9 mouse cellular contexts compared by ENCODE assay signal in genomic region chr13:34287601-34288083, GRCm38 (mm10). TPM values are rescaled to one million over a fixed set of nuclear protein-coding genes. Genes with fewer than 3 reads are reported as not detected.
DNase-seq lines count a peak whose midpoint lies in the region; ATAC-seq and TF ChIP-seq lines count a peak whose summit lies in the region.
"Had no signal": no experiment of that assay in that cellular context is flagged by ENCODE, and none has a peak within 500 bp of the region (broad histone marks: within the 10 kb centered on the region; RNA-seq: fewer than 3 reads in every experiment).

No protein-coding gene starts in this region.

- ATAC-seq in lung, embryonic 14.5 days (ENCODE audit: insufficient read depth) = no peak
- ATAC-seq in forebrain, embryonic 11.5 days (replicated peaks; ENCODE audit: low FRiP score) = peak; percentile 91
- peak; percentile 35; the same call in 1 of the 2 replicates for ATAC-seq in liver, embryonic 12.5 days
- ATAC-seq in stomach, embryonic 15.5 days (ENCODE audit: insufficient read depth, low FRiP score, low read depth) = peak; percentile 71
- ATAC-seq in frontal cortex, adult (ENCODE audit: low TSS enrichment) = no peak
- no peak for ATAC-seq in erythroid progenitor cell, adult 5-6 weeks (replicated peaks; ENCODE audit: low FRiP score, poor library complexity, severe bottlenecking)

- H3K27me3 ChIP-seq in lung, embryonic 14.5 days (ENCODE audit: insufficient read depth, low read length) = no peaks in the 10 kb centered on the region
- no peaks in the 10 kb centered on the region for H3K27me3 ChIP-seq in forebrain, embryonic 11.5 days (ENCODE audit: control insufficient read depth, insufficient read depth, low read length)
- H3K27me3 ChIP-seq in liver, embryonic 12.5 days (replicated peaks) = no peaks in the 10 kb centered on the region
- H3K27me3 ChIP-seq in stomach, embryonic 15.5 days (replicated peaks) = no peaks in the 10 kb centered on the region

- no peak for TF ChIP-seq CTCF in lung, embryonic 14.5 days (IDR thresholded peaks at IDR 0.05; ENCODE audit: low read depth)

- H3K4me1 ChIP-seq in lung, embryonic 14.5 days (ENCODE audit: insufficient read depth) = peaks cover 3% of the 10 kb centered on the region; the same call in 1 of the 2 replicates
- peaks cover 14% of the 10 kb centered on the region; the same call in 1 of the 2 replicates for H3K4me1 ChIP-seq in forebrain, embryonic 11.5 days (replicated peaks; ENCODE audit: control insufficient read depth, insufficient read depth, low read length)
- peaks cover 55% of the 10 kb centered on the region for H3K4me1 ChIP-seq in liver, embryonic 12.5 days
- H3K4me1 ChIP-seq in stomach, embryonic 15.5 days = 0 out of 2 replicates have a peak, but pooled peaks cover 7% of the 10 kb centered on the region

- H3K4me3 ChIP-seq in lung, embryonic 14.5 days (ENCODE audit: low read depth, low read length) = no peak overlapping the region
- no peak overlapping the region for H3K4me3 ChIP-seq in forebrain, embryonic 11.5 days (ENCODE audit: low read depth, low read length)
- no peak overlapping the region for H3K4me3 ChIP-seq in liver, embryonic 12.5 days
- no peak overlapping the region for H3K4me3 ChIP-seq in stomach, embryonic 15.5 days (replicated peaks)

- H3K9ac ChIP-seq in lung, embryonic 14.5 days = no peak overlapping the region
- peak overlapping the region; percentile 30; the same call in 1 of the 2 replicates for H3K9ac ChIP-seq in forebrain, embryonic 11.5 days (ENCODE audit: low read length)
- no peak overlapping the region for H3K9ac ChIP-seq in liver, embryonic 12.5 days
- no peak overlapping the region for H3K9ac ChIP-seq in stomach, embryonic 15.5 days

- DNase-seq in lung, embryonic 14.5 days = peak; percentile 60
- DNase-seq in lung, postnatal 10 days = no peak
- DNase-seq in forebrain, embryonic 11.5 days (ENCODE audit: low spot score) = peak; percentile 79
- no peak for DNase-seq in cerebellum, postnatal 36 days

- peak overlapping the region; percentile 79 for H3K27ac ChIP-seq in lung, embryonic 14.5 days (ENCODE audit: low read depth)
- H3K27ac ChIP-seq in forebrain, embryonic 11.5 days (ENCODE audit: low read depth, low read length) = peak overlapping the region; percentile 84
- H3K27ac ChIP-seq in liver, embryonic 12.5 days = peak overlapping the region; percentile 46
- no peak overlapping the region for H3K27ac ChIP-seq in stomach, embryonic 15.5 days
- H3K27ac ChIP-seq: macrophage had no signal

- no peaks in the 10 kb centered on the region for H3K9me3 ChIP-seq in lung, embryonic 14.5 days (ENCODE audit: low read depth, low read length)
- no peaks in the 10 kb centered on the region for H3K9me3 ChIP-seq in forebrain, embryonic 11.5 days (ENCODE audit: control insufficient read depth, low read length)
- no peaks in the 10 kb centered on the region for H3K9me3 ChIP-seq in liver, embryonic 12.5 days (replicated peaks)
- H3K9me3 ChIP-seq in stomach, embryonic 15.5 days = no peaks in the 10 kb centered on the region

- no peaks in the 10 kb centered on the region for H3K36me3 ChIP-seq in lung, embryonic 14.5 days (ENCODE audit: insufficient read depth)
- H3K36me3 ChIP-seq in forebrain, embryonic 11.5 days (ENCODE audit: control insufficient read depth, insufficient read depth, low read length) = no peaks in the 10 kb centered on the region
- peaks cover 76% of the 10 kb centered on the region for H3K36me3 ChIP-seq in liver, embryonic 12.5 days
- no peaks in the 10 kb centered on the region for H3K36me3 ChIP-seq in stomach, embryonic 15.5 days

- no peak overlapping the region for H3K4me2 ChIP-seq in lung, embryonic 14.5 days
- no peak overlapping the region for H3K4me2 ChIP-seq in forebrain, embryonic 11.5 days (ENCODE audit: low read depth, low read length, severe bottlenecking)
- no peak overlapping the region for H3K4me2 ChIP-seq in liver, embryonic 12.5 days
- H3K4me2 ChIP-seq in stomach, embryonic 15.5 days = no peak overlapping the region

- 16% methylated on average over 9 of the region's 9 CpGs for WGBS in lung, embryonic 14.5 days
- 4% methylated on average over 9 of the region's 9 CpGs for WGBS in forebrain, embryonic 11.5 days
- WGBS in liver, embryonic 12.5 days (ENCODE audit: insufficient replicate concordance) = 67% methylated on average over 9 of the region's 9 CpGs
- WGBS in stomach, embryonic 15.5 days = 37% methylated on average over 9 of the region's 9 CpGs

RNA-seq across cellular contexts. Expression of gene Slc22a23, which starts 57.3 kb away (rescaled TPM):
- polyA plus RNA-seq in lung, embryonic 14.5 days (2014; fragmentation: Nextera tagmentation; extraction: Ambion mirVana) = 6.7 and 7.5 TPM in 2 replicates
- 16.9 and 18.5 TPM in 2 replicates for polyA plus RNA-seq in forebrain, embryonic 11.5 days (2014; fragmentation: Nextera tagmentation; extraction: Ambion mirVana)
- polyA plus RNA-seq in liver, embryonic 12.5 days (2016; fragmentation: Nextera tagmentation; extraction: Ambion mirVana) = 12.8 and 13.8 TPM in 2 replicates
- polyA plus RNA-seq in stomach, embryonic 15.5 days (2015; fragmentation: Nextera tagmentation; extraction: Ambion mirVana) = 3.7 and 3.9 TPM in 2 replicates
- 97.7 and 102 TPM in 2 replicates for total RNA-seq in erythroid progenitor cell, adult 5-6 weeks (2015; ENCODE audit: low replicate concordance)
- 107 and 114 TPM in 2 replicates for total RNA-seq in erythroid progenitor cell, adult 5-6 weeks (2017; ENCODE audit: low replicate concordance)

Comparison
In these comparisons a context has a peak if more than half of its experiments do, and no peak if none do; other contexts are left out.
1. DNase-seq: peak in lung, embryonic 14.5 days (single experiment) and forebrain, embryonic 11.5 days (single experiment); none in lung, postnatal 10 days (single experiment) and cerebellum, postnatal 36 days (0 of 2).
2. ATAC-seq: peak in forebrain, embryonic 11.5 days (single experiment), liver, embryonic 12.5 days (single experiment) and stomach, embryonic 15.5 days (single experiment); none in lung, embryonic 14.5 days (single experiment), frontal cortex, adult (single experiment) and erythroid progenitor cell, adult 5-6 weeks (single experiment).